Mouse (Mus musculus) embryonic facial prominence, embryonic 11.5 days (tissue): Measurements from ENCODE around the gene B3gnt4. TPM values are rescaled to one million over a fixed set of nuclear protein-coding genes. Genes with fewer than 3 reads are reported as not detected.

Experiments
- ATAC-seq: fragments of 200-750 bp; cut with Nextera tagmentation; replicated peaks from 2 replicates; pipeline ENCODE4 v1.8.0; 2017; ENCODE audit warnings: low read depth; ENCODE audit not compliant: insufficient number of reproducible peaks, low FRiP score, low TSS enrichment
- DNase-seq: peaks from one replicate; pipeline ENCODE4 v3.0.0-alpha.2; 2015; ENCODE audit warnings: low spot score
- H3K27ac ChIP-seq: fragments of 300-500 bp; sonication (generic); replicated peaks from 2 replicates; pipeline ENCODE4 v1.5.1; 2014; ENCODE audit warnings: mild to moderate bottlenecking, low read depth, low read length, control low read depth
- H3K27me3 ChIP-seq: fragments of 300-500 bp; sonication (generic); 2 replicates; pipeline ENCODE4 v1.6.1; 2014; ENCODE audit warnings: mild to moderate bottlenecking, low read length, moderate library complexity, mixed read lengths; ENCODE audit not compliant: control insufficient read depth, insufficient read depth
- H3K36me3 ChIP-seq: fragments of 300-500 bp; sonication (generic); replicated peaks from 2 replicates; pipeline ENCODE4 v1.6.1; 2014; ENCODE audit warnings: low read depth, mild to moderate bottlenecking, low read length, moderate library complexity, mixed read lengths; ENCODE audit not compliant: control insufficient read depth, insufficient read depth
- H3K4me1 ChIP-seq: fragments of 300-500 bp; sonication (generic); 2 replicates; pipeline ENCODE4 v1.6.1; 2014; ENCODE audit warnings: low read length, mixed read lengths; ENCODE audit not compliant: control insufficient read depth, insufficient read depth
- H3K4me2 ChIP-seq: fragments of 300-500 bp; sonication (generic); 2 replicates; pipeline ENCODE4 v1.6.1; 2014; ENCODE audit warnings: low read depth, mild to moderate bottlenecking, control low read depth, low read length, moderate library complexity
- H3K4me3 ChIP-seq: fragments of 300-500 bp; sonication (generic); 2 replicates; pipeline ENCODE4 v1.5.1; 2014; ENCODE audit warnings: low read depth, low read length, control low read depth
- H3K9ac ChIP-seq: fragments of 300-500 bp; sonication (generic); replicated peaks from 2 replicates; pipeline ENCODE4 v1.6.1; 2014; ENCODE audit warnings: mild to moderate bottlenecking, control low read depth, low read length
- H3K9me3 ChIP-seq: fragments of 300-500 bp; sonication (generic); replicated peaks from 2 replicates; pipeline ENCODE4 v1.6.1; 2016; ENCODE audit warnings: mild to moderate bottlenecking, low read length, inconsistent platforms, mixed read lengths; ENCODE audit not compliant: control insufficient read depth
- WGBS: fragments of 180-500 bp; shearing (Covaris S2); extraction: QIAGEN DNeasy Blood & Tissue Kit; methylation state at CpG from one replicate; pipeline ENCODE4 v1.1.7; 2014; 5-methylcytosine and 5-hydroxymethylcytosine counted together
- microRNA-seq: library from miRNA; unstranded; fragments of <30 nt; microRNA quantifications from one replicate; pipeline ENCODE4, GENCODE M21; 2016; ENCODE audit warnings: borderline number of aligned reads
- polyA plus RNA-seq: library from polyadenylated mRNA; unstranded; fragments of >200 nt; fragmentation: Nextera tagmentation; extraction: Ambion mirVana; gene quantifications from 2 replicates; pipeline ENCODE4 v1.2.1, GENCODE M21; 2014

Gene B3gnt4
- polyA plus RNA-seq, 1 experiment from 2014 or later, result 1.8 TPM

GRCm38 (mm10) chr5:123530056-123530455 is 19.8 kb downstream of the B3gnt4 start:
- Histone ChIP-seq H3K4me2 (no peak overlapping the region), H3K4me3 (no peak overlapping the region), H3K27me3 (no peaks in the 10 kb centered on the region), H3K9me3 (no peaks in the 10 kb centered on the region), H3K9ac (no peak overlapping the region), H3K27ac (no peak overlapping the region), H3K4me1 (no peaks in the 10 kb centered on the region), H3K36me3 (no peaks in the 10 kb centered on the region; the same call in 1 of the 2 replicates)
- DNase-seq (no peak), ATAC-seq (no peak)
- 92% methylated on average over 8 of the region's 8 CpGs for WGBS

- Histone ChIP-seq H3K36me3 (no peaks in the 10 kb centered on the region; the same call in 1 of the 2 replicates), H3K4me3 (no peak overlapping the region), H3K9me3 (no peaks in the 10 kb centered on the region), H3K9ac (no peak overlapping the region), H3K27me3 (no peaks in the 10 kb centered on the region), H3K27ac (no peak overlapping the region), H3K4me1 (no peaks in the 10 kb centered on the region), H3K4me2 (no peak overlapping the region)
- DNase-seq (no peak), ATAC-seq (no peak)
- WGBS, result 93% methylated on average over 10 of the region's 10 CpGs
Observed at GRCm38 (mm10) chr5:123533801-123534200, 23.5 kb downstream of the B3gnt4 start.

GRCm38 (mm10) chr5:123555693-123556092 is 45.4 kb downstream of the B3gnt4 start:
- Histone ChIP-seq H3K27ac (no peak overlapping the region), H3K4me3 (no peak overlapping the region), H3K9ac (no peak overlapping the region), H3K4me1 (no peaks in the 10 kb centered on the region), H3K4me2 (no peak overlapping the region), H3K36me3 (no peaks in the 10 kb centered on the region), H3K27me3 (no peaks in the 10 kb centered on the region), H3K9me3 (no peaks in the 10 kb centered on the region)
- whole genome bisulfite sequencing, result 91% methylated on average over 7 of the region's 7 CpGs
- DNase-seq, result no peak
- ATAC-seq, result no peak

GRCm38 (mm10) chr5:123556451-123556850 is 46.2 kb downstream of the B3gnt4 start:
- ATAC-seq, result no peak
- no peaks in the 10 kb centered on the region for H3K36me3 ChIP-seq
- no peak overlapping the region for H3K9ac ChIP-seq
- no peak for DNase-seq
- no peak overlapping the region for H3K4me2 ChIP-seq
- no peaks in the 10 kb centered on the region for H3K9me3 ChIP-seq
- H3K27me3 ChIP-seq, result no peaks in the 10 kb centered on the region
- no peaks in the 10 kb centered on the region for H3K4me1 ChIP-seq
- H3K4me3 ChIP-seq, result no peak overlapping the region
- WGBS, result 78% methylated on average over 2 of the region's 2 CpGs
- no peak overlapping the region for H3K27ac ChIP-seq

- Histone ChIP-seq H3K9me3 (no peaks in the 10 kb centered on the region), H3K4me1 (no peaks in the 10 kb centered on the region), H3K4me2 (no peak overlapping the region), H3K27me3 (no peaks in the 10 kb centered on the region), H3K9ac (no peak overlapping the region), H3K27ac (no peak overlapping the region), H3K36me3 (peaks cover 7% of the 10 kb centered on the region), H3K4me3 (no peak overlapping the region)
- ATAC-seq (no peak), DNase-seq (no peak)
- WGBS, result 93% methylated on average over 8 of the region's 8 CpGs
Observed at GRCm38 (mm10) chr5:123559588-123559987, 49.3 kb downstream of the B3gnt4 start.

GRCm38 (mm10) chr5:123561128-123561527 is 50.9 kb downstream of the B3gnt4 start:
- Histone ChIP-seq H3K27me3 (no peaks in the 10 kb centered on the region), H3K36me3 (peaks cover 9% of the 10 kb centered on the region), H3K4me1 (no peaks in the 10 kb centered on the region), H3K9ac (no peak overlapping the region), H3K27ac (no peak overlapping the region), H3K9me3 (no peaks in the 10 kb centered on the region), H3K4me3 (no peak overlapping the region), H3K4me2 (no peak overlapping the region)
- no peak for ATAC-seq
- DNase-seq, result no peak
- 94% methylated on average over 11 of the region's 11 CpGs for WGBS

Small RNA genes lying within 50 kb of the gene (microRNA-seq; reads per million reads assigned to microRNA genes)
- gene Mir7647, result 1.9 reads per million

Other genes with a start within 250 kb of the B3gnt4 start
- 39.0 and 39.5 TPM in 2 replicates for gene Bcl7a, start 166.6 kb upstream of the B3gnt4 start, polyA plus RNA-seq
- gene Mlxip, start 115.7 kb upstream of the B3gnt4 start, polyA plus RNA-seq, result 13.9 and 14.0 TPM in 2 replicates
- 0.10 TPM in 1 of 2 replicates, not detected in the other for gene Lrrc43, start 21.2 kb upstream of the B3gnt4 start, polyA plus RNA-seq
- not detected in 2 replicates for gene Il31, start 21.0 kb upstream of the B3gnt4 start, polyA plus RNA-seq
- 136 and 145 TPM in 2 replicates for gene Diablo, start 13.7 kb downstream of the B3gnt4 start, polyA plus RNA-seq
- 0.48 and 0.75 TPM in 2 replicates for gene Gm49027, start 15.0 kb downstream of the B3gnt4 start, polyA plus RNA-seq
- 27.9 and 31.6 TPM in 2 replicates for gene Vps33a, start 62.6 kb downstream of the B3gnt4 start, polyA plus RNA-seq
- 34.2 and 37.3 TPM in 2 replicates for gene Clip1, start 174.2 kb downstream of the B3gnt4 start, polyA plus RNA-seq
- 70.3 and 80.5 TPM in 2 replicates for gene Zcchc8, start 210.6 kb downstream of the B3gnt4 start, polyA plus RNA-seq
- gene Rsrc2, start 239.0 kb downstream of the B3gnt4 start, polyA plus RNA-seq, result 156 and 176 TPM in 2 replicates
- gene Kntc1, start 239.3 kb downstream of the B3gnt4 start, polyA plus RNA-seq, result 32.7 and 36.4 TPM in 2 replicates